Mouse (Mus musculus) liver, embryonic 14.5 days (tissue): ENCODE measurements at regions not wholly inside any gene's neighbourhood (a gene's known extent, or its start where the extent isn't known, plus 50 kb on each side); places are given as distances from the start of the nearest gene placed in this dataset.
"Not testable (repeated sequence)": the region's sequence is repeated elsewhere in the genome, so short reads cannot be mapped to it uniquely, and the experiment has no call there.

Experiments used
- ATAC-seq: fragments of 200-750 bp; cut with Nextera tagmentation; 2 replicates; pipeline ENCODE4 v1.8.0; 2017; ENCODE audit warnings: moderate number of reproducible peaks, mild to moderate bottlenecking, moderate library complexity; ENCODE audit not compliant: insufficient read depth
- DNase-seq, 3 experiments: peaks; one replicate each; pipeline ENCODE4 v3.0.0-alpha.2; 2012 to 2013; ENCODE audit warnings: low read depth in 3 of 3, low spot score in 3 of 3
- H3K27ac ChIP-seq: fragments of 300-500 bp; sonication (generic); 2 replicates; pipeline ENCODE4 v1.5.1; 2014; ENCODE audit warnings: moderate library complexity, mild to moderate bottlenecking, control low read depth, inconsistent platforms
- H3K27me3 ChIP-seq: fragments of 300-500 bp; sonication (generic); 2 replicates; pipeline ENCODE4 v1.6.1; 2014; ENCODE audit warnings: mild to moderate bottlenecking, low read length, moderate library complexity; ENCODE audit not compliant: control insufficient read depth, insufficient read depth
- H3K36me3 ChIP-seq: fragments of 300-500 bp; sonication (generic); replicated peaks from 2 replicates; pipeline ENCODE4 v1.6.1; 2014; ENCODE audit warnings: low read depth; ENCODE audit not compliant: control insufficient read depth, insufficient read depth
- H3K4me1 ChIP-seq, 2 experiments: fragments of 200-500 bp in 1 of 2; fragments of 300-500 bp in 1 of 2; sonication (generic) in 1 of 2; replicated peaks; 2 replicates each; pipeline ENCODE4 v1.6.1; 2012 to 2014; ENCODE audit warnings: antibody characterized with exemption in 1 of 2, inconsistent platforms in 1 of 2, low read length in 1 of 2; ENCODE audit not compliant: control insufficient read depth in 2 of 2, insufficient read depth in 2 of 2
- H3K4me2 ChIP-seq: fragments of 300-500 bp; sonication (generic); 2 replicates; pipeline ENCODE4 v1.6.1; 2014; ENCODE audit warnings: low read depth, mild to moderate bottlenecking, control low read depth, moderate library complexity
- H3K4me3 ChIP-seq, 2 experiments: fragments of 200-500 bp in 1 of 2; fragments of 300-500 bp in 1 of 2; sonication (generic) in 1 of 2; 2 replicates each; pipeline ENCODE4 v1.5.1; 2012 to 2014; ENCODE audit warnings: low read depth in 2 of 2, low read length in 2 of 2, mild to moderate bottlenecking in 2 of 2, control low read depth in 1 of 2, inconsistent platforms in 1 of 2, moderate library complexity in 1 of 2; ENCODE audit not compliant: insufficient read depth in 1 of 2
- H3K9ac ChIP-seq: fragments of 300-500 bp; sonication (generic); replicated peaks from 2 replicates; pipeline ENCODE4 v1.6.1; 2014; ENCODE audit warnings: mild to moderate bottlenecking, control low read depth, moderate library complexity
- H3K9me3 ChIP-seq: fragments of 300-500 bp; sonication (generic); 2 replicates; pipeline ENCODE4 v1.6.1; 2016; ENCODE audit warnings: low read length, mixed read lengths; ENCODE audit not compliant: control insufficient read depth
- CTCF ChIP-seq: IDR thresholded peaks from 2 replicates; pipeline ENCODE4 v1.5.1; 2016; ENCODE audit warnings: antibody characterized with exemption, low read depth, control low read depth
- EP300 ChIP-seq: IDR thresholded peaks from 2 replicates; pipeline ENCODE4 v1.6.1; 2016; ENCODE audit warnings: antibody characterized with exemption, low read depth
- WGBS: fragments of 180-500 bp; shearing (Covaris S2); extraction: QIAGEN DNeasy Blood & Tissue Kit; methylation state at CpG from one replicate; pipeline ENCODE4 v1.1.7; 2014; ENCODE audit not compliant: insufficient replicate concordance; 5-methylcytosine and 5-hydroxymethylcytosine counted together

- H3K27ac ChIP-seq, result no peak overlapping the region
- H3K9ac ChIP-seq, result no peak overlapping the region
- H3K4me1 ChIP-seq, result no peaks in the 10 kb centered on the region
- H3K4me3 ChIP-seq, result no peak overlapping the region
- no peak for ATAC-seq
- 26% methylated on average over 1 of the region's 1 CpGs for WGBS
- H3K9me3 ChIP-seq, result no peaks in the 10 kb centered on the region
- H3K27me3 ChIP-seq, result no peaks in the 10 kb centered on the region
- TF ChIP-seq EP300 (no peak), CTCF (no peak)
- no peak for DNase-seq
- no peak overlapping the region for H3K4me2 ChIP-seq
- H3K36me3 ChIP-seq, result no peaks in the 10 kb centered on the region
Measured at GRCm38 (mm10) chrX:35791273-35791672, 97.4 kb upstream of the Dock11 start.

GRCm38 (mm10) chrX:35813206-35813605, 75.4 kb upstream of the Dock11 start:
- WGBS, result 28% methylated on average over 2 of the region's 2 CpGs
- ATAC-seq (no peak), DNase-seq (no peak)
- Histone ChIP-seq H3K4me2 (no peak overlapping the region), H3K4me1 (no peaks in the 10 kb centered on the region), H3K4me3 (no peak overlapping the region), H3K9me3 (no peaks in the 10 kb centered on the region), H3K27ac (no peak overlapping the region), H3K9ac (no peak overlapping the region), H3K27me3 (no peaks in the 10 kb centered on the region), H3K36me3 (no peaks in the 10 kb centered on the region)
- TF ChIP-seq EP300 (no peak), CTCF (peak; percentile 50)

GRCm38 (mm10) chrX:35834411-35834810, 54.2 kb upstream of the Dock11 start:
- not testable (repeated sequence) for H3K9ac ChIP-seq, H3K4me3 ChIP-seq, DNase-seq, H3K27ac ChIP-seq, H3K4me2 ChIP-seq, H3K27me3 ChIP-seq, ATAC-seq, H3K36me3 ChIP-seq, H3K4me1 ChIP-seq, H3K9me3 ChIP-seq
- WGBS, result 11% methylated on average over 2 of the region's 2 CpGs

GRCm38 (mm10) chrX:35838064-35838463, 50.6 kb upstream of the Dock11 start:
- Histone ChIP-seq H3K9me3 (no peaks in the 10 kb centered on the region), H3K4me2 (no peak overlapping the region), H3K9ac (no peak overlapping the region), H3K36me3 (no peaks in the 10 kb centered on the region), H3K4me3 (no peak overlapping the region), H3K27me3 (no peaks in the 10 kb centered on the region), H3K4me1 (no peaks in the 10 kb centered on the region), H3K27ac (no peak overlapping the region)
- TF ChIP-seq CTCF (no peak), EP300 (no peak)
- whole genome bisulfite sequencing, result 41% methylated on average over 1 of the region's 1 CpGs
- DNase-seq (no peak), ATAC-seq (no peak)
